Mouse (Mus musculus) cerebellum, adult 9-11 months (tissue): ENCODE data around the gene Kcnab2.

Experiments used
- DNase-seq: peaks from one replicate; pipeline ENCODE4 v3.0.0; 2022

Kcnab2 gene

DNA sequence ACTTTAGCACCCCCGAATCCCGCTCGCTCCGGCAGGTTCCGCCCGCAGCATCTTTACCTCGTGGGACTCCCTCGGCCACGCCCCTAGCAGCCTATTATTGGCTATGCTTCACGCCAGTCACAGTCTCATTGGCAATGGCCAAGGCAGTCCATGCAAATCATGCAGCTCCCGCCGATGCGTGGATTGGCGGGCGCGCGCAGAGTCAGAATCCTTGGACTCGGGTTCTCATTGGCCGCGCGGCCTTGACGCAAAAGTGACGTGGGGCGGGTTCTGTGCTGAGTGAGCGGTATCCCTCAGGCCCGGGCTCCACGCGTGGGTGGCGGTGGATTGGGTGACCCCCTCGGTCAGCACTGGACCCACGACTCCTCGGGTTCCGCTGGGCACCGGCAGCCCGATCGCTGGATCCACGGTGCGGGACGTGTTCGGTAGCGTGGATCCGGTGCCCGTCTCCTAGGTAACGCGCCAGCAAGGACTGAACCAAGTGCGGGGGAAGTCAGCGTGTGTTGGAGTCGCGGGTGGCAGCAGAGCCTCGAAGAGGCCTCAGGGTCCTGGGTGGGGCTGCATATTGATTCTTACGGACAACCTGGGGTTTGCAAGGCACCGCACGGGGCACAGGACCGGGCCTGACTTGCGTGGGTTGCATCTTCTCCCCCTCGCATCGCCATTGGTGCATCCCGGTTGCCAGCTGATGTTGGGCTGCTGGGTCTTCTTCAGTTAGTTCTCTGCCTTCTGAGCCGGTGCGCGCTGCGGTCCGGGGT, at the start of gene Kcnab2:
Kcnab2 (minus strand) TSS at position 406 of the 758 bp plus-strand sequence.
- peak; percentile 100 for DNase-seq

DNA sequence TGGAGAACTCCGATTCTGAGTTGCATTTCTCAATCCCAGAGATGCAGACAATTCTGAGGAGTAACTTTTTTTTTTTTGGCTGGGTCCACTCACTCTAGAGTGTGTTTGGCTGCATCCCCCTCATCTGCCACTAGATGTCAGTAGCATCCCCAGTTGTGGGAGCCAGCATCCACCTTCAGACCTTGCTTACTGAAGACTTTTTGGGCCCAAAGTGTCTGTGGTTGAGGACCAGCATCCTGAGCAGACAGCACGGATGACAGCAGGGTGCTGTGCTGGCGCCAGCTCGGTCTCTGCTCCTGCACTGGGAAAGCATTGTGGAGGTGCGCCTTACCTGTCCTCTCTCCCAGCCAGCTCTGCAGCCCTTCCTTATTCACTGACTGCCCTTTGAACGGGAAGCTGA, 42.4 kb upstream of the Kcnab2 start:
- peak; percentile 95 for DNase-seq

DNA sequence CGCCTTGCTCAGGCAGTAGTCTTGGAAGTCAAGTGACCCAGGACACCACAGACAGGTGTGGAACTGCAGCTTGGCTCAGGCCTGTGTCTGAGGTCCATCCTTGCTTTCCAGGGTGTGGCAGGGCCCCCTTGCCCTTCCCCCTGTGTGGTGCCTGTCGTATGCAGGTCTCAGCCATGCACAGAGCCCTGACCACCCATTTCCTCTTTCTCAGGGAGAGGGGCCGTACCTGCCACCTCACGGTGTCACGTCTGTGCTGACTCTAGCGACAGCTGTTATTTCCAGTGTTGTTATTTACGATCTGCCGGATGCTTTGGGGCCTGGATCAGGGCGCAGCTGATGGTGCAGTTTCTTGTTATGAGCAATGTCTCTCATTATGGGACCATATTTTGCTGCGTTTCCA, 41.4 kb upstream of the Kcnab2 start:
- DNase-seq, result no peak

DNA sequence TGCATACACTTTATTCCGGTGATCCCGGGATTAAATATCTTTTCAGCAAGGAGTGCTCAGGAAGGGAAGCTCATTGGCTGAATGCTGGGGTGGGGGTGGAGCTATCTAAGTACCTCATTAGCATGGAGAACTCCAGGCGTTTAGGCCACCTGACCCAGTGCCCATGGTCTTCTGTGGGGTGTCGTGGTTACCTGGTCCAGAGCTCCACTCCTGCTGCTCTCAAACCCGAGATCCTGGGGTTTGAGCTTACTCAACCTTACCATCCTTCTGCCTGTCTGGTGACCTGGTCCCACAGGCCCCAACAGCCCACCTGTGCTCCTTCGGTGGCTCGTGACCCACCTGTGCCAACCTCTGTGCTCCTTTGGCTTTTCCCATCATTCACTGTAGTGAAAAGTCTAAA, 37.2 kb upstream of the Kcnab2 start:
- DNase-seq, result no peak

DNA sequence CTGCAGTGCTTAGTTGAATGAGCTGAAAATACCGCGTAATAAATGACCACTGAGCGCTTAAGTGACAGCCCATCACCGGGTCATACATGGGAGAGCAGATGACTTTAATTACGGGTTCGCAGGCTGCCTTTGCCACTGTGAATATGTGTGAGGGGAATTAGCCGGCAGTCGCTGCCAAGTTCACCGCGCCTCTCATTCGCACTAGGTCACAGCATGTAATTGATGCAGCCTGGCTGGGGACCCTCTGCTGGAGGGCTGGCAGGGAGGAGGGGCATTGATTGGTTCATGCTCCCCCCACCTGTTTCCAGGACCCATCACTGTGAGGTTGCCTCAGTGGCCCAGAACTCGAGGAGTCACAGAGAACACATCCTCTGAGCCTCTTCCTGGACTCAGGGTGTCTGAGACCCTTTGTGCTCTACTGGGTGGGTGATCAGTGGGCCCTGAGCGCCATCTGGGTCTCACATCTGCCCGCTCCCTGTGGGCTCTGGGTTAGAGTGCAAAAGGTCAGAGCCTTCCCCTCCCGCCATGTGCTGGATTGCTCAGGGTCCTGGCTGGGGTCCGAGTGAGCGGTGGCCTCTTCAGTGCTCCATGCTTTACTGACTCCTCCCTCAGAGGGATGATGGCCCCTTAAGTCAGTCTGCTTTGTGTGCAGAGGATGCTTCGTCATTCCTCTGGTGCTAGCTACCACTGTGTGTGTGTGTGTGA, 34.7 kb upstream of the Kcnab2 start:
- no peak for DNase-seq

DNA sequence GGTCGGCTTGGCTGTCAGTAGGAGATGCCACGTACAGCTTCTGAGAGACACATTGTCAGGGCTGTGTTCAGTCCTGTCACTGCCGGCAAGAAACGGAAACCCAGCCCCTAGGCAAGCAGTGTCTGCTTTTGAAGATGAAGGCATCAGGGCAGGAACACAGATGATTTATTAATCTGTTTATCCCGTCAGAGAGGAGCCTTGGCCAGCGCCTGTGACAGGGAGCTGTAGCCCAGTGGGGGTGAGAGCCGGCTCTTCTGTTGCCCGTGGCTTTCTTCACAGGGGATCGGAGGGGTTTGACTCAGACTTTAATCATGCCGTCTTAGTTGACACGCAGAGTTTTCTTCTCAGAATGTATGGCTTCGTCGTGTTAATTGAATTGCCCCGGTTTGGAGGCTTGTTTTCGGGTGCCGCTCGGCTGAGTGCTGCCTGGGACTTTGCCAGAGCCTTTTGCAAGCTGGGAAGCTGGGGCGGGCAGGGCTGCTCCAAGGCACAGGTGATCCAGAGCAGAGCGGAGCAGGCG, 16.7 kb upstream of the Kcnab2 start:
- DNase-seq, result peak; percentile 62

DNA sequence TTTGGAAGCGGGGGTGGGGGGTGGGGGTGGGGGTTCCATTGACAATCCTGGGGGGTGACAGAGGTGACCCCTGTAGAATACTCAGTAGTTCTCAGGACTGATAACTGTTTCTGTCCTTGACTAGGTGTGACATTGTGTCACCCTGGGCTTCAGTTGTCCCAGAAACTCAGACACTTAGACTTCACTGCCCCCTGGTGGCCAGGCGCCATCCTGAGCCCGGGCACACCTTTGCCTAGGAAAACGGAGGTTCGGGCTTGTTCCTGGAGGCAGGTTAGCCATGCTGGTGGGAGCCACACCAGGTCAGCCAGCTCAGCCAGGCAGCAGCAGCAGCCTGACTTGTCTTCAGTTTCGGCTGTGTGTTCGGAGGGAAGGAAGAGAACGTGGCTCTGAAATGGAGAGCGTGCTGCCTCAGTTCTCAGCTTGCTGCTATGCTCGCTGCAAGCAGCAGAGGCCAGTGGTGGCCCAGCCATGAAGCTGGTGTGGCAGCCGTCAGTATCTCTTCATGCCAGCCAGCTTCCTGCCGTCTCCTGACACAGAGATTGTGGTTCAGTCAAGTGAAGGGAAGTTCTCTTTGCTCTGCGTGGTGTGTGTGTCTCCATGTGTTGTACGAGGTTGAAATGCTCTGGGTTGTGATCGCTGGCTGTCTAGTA, 13.7 kb upstream of the Kcnab2 start:
- peak; percentile 79 for DNase-seq

DNA sequence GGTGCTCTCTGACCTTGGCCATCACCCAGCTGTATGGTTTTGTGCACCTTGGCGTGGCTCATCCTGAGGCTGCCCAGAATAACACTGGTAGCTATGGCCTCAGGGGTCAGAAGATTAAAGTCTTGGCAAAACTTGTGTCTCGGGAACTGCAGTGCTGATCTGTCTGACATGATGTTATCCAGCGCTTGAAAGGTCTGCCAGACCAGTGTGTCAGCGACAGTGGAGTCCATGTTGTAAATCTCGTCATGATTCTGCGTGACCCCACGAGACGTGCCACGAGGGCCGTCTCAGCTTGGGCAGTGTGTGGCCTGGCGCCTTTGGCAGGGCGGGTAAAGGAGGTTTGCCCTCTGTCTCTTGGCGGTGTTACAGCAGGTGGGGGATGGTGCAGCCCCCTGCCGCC, 12.6 kb upstream of the Kcnab2 start:
- no peak for DNase-seq

DNA sequence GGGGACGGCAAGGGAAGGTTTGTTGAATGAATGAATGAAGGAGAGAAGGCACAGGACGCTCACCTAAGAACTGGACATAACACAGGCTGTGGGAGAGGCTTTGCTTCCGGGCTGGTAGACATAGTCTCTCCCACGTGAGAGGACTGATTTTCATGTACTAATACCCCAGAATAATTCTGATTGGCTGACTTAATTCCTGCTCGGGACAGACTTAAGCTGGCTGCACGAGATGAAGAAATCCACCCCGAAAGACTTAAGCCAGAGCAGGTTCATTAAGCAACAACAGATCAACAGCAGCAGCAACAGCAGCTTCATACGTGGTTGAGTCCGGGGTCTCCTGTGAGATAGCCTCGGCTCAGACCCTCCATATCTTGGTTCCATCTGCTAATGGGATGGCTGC, 10.4 kb upstream of the Kcnab2 start:
- DNase-seq, result no peak

DNA sequence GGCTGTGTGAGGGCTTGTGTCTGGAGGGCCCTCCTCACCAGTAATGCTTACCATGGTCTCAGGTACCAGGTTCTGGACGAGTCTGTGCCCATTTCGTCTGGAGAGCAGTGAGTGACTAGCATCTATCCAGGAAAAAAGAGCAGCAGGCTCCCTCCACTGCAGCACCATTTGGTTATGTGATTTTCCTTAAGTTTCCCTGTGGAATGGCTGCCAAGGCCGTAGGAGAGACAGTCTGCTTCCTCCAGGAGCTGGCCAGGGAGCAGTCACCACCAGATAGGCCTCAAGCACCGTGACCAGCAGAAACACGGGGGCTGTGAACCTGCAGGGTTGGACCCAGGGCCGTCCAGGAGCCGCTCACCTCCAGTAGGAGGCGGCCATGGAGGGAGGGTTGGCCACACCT, 2.8 kb upstream of the Kcnab2 start:
- no peak for DNase-seq

DNA sequence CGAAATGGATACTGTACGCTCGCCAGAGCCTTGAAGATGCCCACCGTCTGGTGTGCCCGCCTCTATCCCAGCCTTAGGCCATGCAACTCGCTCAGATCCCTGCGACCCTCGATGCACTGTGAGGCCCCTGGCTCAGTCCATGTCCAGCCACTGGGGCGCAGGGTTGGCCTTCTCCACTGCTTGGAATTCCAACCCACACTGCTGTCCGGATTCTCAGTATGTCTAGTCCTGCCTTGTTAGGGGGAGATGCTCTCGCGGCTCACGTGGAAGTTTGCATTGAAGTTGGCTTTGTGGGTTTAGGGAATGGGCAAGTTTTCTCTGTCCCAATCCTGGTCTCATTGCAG, 525 bp upstream of the Kcnab2 start:
- no peak for DNase-seq

DNA sequence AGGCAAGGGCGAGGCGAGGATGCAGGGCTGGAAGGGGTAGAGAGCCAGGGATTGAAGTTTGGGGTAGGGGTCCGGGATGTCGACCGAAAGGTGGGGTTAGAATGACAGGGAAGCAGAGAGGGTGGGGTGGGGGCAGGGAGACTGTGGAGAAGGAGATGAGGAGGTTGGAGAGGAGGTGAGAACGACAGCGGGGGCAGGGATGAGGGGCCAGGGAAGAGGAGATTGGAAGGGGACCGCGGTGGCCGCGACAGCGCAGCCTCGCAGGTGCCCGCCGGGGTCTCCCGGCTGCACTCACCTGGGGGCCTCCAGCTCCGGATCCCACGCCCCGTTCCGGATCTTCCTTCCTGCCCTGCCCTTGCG, 585 bp downstream of the Kcnab2 start:
- no peak for DNase-seq

DNA sequence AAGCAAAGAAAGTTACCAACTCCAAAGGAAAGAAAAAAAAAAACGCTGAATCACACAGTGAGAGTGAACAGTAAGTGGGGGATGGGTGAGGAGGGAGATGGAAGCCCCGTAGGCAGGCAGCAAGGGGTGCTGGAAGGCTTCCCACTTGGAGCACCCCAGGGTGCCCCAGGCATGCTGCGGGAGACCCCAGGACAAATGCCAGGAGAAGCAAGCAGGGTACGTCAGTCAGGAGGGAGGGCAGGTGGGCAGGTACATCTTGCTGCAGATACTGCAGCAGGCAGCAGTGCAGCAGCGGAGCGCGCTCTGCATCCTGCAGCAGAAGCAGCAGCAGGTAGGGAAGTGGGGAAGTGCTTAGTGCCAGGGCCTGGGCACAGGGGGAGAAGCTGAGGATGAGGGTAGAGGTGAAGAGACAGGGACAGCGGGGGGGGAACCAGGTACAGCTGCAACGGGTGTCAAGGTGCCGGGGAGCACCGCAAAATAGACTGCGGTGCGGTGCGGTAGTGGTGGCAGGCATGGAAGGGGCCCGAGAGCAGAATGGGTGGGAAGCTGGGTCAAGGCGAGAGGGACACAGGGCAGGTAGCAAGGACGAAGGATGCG, 1.1 kb downstream of the Kcnab2 start, which contains the start of gene Nphp4:
Nphp4 (plus strand) TSS at position 280 of the 597 bp plus-strand sequence.
- DNase-seq, result peak; percentile 78

DNA sequence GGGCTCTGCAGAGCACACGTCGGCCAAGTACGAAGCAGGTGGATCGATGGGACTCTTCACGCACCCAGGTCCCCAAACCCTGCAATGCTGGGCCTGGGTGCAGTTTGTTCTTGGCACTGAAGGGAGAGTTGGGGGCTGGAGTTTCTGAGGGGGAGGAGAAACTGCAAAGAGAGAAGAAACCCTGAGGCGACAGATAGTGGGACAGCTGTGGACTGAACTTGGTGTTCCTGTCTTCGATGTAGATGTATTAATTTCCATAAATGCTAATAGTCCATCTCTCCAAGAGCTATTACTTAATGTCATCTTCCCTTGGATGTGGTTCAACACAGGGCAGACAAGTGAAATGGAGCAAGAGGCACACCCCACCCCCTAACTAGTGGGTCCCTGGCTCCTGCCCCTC, 1.7 kb downstream of the Kcnab2 start:
- no peak for DNase-seq

DNA sequence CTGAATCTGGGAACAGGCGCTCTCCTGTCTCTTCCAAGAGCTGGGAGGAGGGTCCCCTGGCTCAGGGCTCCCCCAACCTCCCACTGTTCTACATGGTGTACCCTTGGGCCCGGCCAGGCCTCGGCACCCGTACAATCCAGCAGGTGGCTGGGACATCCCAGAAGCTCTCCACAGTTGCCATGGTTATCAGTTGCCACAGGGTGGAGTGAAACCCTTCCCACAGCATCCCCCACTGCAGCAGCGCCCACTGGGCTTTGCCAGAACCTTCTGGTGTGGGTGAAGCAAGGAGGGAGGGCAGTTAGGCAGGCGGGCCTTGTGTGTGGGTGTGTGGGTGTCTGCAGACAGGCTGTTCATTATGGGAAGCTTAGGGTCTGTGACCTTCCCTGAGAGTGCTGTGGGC, 9.7 kb downstream of the Kcnab2 start:
- no peak for DNase-seq

DNA sequence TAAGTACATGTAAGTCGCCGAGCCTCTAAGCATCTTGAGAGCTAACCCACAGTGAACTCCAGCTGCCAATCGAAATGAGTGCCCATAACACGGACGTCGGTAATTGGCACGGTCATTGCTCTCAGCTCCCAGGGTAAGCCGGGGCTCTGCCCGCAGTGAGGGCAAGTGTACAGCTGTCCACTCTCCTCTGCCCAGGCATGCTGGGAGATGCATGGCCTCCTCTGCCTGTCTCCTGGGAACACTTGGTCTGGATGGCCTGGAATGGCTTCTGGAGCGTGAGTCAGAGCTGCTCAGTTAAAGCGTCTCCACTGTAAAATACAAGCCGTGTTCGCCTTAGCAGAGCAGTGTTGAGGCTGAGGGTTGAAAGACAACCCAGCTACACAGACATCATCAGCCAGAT, 11.1 kb downstream of the Kcnab2 start:
- DNase-seq, result no peak

DNA sequence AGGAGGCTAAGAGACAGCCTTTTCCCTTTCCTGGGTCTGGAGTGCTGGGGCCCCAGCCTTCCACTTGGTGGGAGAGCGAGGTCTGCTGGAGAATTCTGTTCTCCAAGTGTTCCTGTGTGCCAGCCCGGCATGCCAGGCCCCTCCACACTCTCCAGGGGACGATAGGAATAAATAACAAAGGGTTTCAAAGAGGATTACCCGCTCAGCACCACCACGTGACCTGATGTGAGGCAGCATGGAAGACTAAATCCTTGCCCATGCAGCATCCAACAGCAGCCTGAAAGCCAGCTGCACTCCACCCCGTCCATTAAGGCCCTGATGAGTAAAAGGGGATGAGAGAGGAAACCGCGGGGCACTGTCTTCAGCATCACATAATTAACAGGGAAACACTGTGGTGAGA, 12.6 kb downstream of the Kcnab2 start:
- DNase-seq, result no peak

DNA sequence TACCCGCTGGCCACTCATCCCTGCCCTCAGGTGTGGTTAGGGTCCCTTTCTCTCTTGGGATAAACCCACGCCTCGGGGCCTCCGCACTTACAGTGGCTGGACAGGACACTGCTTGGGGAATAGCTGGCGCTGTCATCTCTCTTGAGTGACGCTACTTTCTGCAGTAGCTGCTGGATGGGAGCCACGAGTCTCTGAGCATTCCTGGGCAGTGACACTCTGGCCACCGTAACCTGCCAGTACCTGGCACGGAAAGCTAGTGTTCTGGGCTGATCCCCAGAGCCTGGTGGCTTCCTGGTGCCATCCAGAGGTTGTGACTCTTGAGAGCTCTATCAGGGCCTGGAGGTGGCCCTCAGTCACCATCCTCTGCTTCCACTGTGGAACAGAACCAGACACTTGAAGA, 14.5 kb downstream of the Kcnab2 start:
- no peak for DNase-seq

DNA sequence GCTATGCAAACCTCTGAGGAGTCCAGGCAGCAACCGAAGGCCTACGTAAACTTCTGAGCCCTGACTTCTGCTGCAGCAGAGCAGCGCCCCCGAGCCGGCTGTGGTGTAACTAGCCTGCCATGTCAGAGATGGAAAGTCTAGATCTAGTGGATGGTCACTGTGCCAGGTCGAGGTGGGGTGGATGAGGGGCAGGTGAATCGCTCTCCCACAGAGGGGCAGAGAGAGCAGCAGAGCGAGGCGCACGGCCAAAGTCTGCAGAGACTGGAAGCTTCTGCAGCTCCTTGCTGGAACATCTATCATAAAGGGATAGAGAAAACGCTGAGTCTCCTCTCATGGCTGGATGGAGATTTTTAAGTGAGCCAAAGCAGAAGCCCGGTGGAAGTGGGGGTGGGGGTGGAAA, 15.2 kb downstream of the Kcnab2 start:
- no peak for DNase-seq

DNA sequence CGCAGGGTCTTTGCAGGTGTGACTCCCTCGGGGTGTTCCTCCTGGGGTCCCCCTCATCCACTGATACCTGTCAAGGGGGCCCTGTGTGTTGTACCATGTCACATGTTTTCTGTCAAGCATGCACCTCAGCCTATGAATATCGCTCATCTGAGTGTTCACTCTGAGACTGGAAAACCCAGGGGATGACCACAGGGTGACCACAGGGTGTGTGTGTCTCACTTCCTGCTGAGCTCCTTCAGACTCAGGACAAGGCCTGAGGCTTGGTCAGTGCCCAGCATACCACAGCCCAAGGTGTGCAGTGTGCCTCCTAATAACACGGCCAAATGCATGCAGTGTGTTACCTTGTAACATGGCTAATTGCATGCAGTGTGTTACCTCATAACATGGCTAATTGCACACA, 20.0 kb downstream of the Kcnab2 start:
- DNase-seq, result no peak

DNA sequence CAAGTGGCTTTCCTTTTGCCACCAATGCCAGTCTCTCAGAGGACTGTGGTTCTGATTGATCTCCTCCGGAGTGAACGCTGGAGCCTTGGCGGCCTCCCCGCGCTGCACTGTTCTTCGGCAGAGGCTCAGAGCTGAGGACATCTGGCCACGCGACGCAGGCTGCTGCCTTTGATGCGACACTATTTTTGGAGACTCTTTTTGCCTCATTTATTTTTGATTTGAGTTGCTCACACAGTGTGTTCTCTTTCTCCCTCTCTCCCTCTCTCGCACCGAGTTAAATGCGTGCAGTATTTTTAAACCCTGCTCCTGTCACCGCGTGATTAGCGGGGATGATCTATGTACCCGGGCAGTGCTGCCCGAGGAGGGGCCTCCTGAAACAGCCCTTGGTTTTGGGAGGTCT, 21.1 kb downstream of the Kcnab2 start:
- no peak for DNase-seq

DNA sequence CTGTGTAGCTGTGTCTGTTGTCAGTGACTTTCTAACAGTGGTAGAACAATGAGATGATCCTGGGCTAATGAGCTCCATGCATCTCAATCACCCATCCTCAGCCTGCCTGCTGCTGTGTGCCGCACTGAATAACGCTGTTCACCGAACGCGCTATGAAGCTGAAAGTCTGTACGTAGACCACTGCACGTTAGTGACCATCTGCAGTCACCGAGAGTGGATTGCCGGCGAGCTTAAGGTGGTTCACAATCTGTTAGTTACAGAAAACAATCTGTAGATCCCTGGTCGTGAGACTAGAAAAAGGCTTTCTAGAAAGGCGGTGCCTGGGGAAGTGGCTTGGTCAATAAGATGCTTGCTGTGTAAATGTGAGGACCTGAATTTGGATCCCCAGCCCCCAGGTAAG, 23.5 kb downstream of the Kcnab2 start:
- DNase-seq, result no peak

DNA sequence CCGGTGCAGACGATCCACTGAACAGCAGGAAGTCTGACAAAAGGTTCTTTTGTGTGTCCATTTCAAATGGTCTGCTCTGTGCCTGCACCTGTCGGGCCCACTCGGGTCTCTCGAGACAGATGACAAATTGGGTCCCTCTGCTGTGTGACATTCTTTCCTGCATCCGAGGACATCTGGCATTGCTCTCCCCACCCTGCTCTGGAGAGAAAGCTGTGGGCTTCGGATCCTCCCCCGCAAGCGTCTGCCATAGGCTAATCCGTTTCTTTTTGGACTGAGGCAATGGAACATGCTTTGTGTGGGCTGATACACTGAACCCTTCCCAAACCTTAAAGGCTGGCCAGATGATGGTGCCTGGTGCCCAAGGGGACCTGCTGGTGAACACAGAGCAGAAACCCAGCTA, 24.6 kb downstream of the Kcnab2 start:
- peak; percentile 35 for DNase-seq

DNA sequence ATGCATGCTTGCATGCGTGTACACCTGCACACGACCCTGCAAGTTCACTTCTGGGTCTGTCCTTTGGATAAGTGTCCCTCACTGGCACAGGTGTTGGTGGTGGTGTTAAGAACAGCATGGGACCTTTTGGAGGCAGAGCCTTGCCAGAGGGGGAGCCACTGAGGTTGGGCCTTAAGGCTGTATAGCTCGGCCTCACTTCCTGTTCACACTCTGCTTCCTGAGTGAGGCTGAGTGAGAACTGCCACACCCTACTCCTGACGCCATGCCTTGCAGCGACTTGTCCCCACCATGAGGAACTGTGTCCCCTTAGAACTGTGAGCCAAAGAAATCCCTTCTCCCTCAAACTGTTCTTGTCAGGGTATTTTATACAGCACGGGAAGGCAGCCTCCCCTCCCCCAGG, 26.3 kb downstream of the Kcnab2 start:
- DNase-seq, result no peak
